Mouse (Mus musculus): Measurements from ENCODE around the gene Rpl15. TPM values are rescaled to one million over a fixed set of nuclear protein-coding genes. Genes with fewer than 3 reads are reported as not detected.

Rpl15 gene
- polyA plus RNA-seq (2012; ENCODE audit: insufficient read depth, insufficient read length, low replicate concordance, missing spikeins) = 591 TPM in 1 of 2 replicates, not detected in the other

GRCm38 (mm10) chr14:18270529-18271441 lies at the start of gene Rpl15, which contains the start of gene Nkiras1:
Gene Rpl15 (minus strand): TSS chr14:18271391.
Gene Nkiras1 (plus strand): TSS chr14:18271136.
- TF ChIP-seq POLR2A (IDR thresholded peaks at IDR 0.05; ENCODE audit: insufficient read depth, low read depth, low read length) (peak; percentile 85), CTCF (IDR thresholded peaks at IDR 0.05; ENCODE audit: insufficient read depth, low read depth, low read length) (no peak)
- Histone ChIP-seq H3K4me1 (ENCODE audit: control insufficient read depth, insufficient read depth, low read length) (no peaks in the 10 kb centered on the region), H3K27ac (ENCODE audit: insufficient read depth, low read depth, low read length) (peak within 1 kb of the TSS; percentile 75), H3K4me3 (ENCODE audit: insufficient read depth, low read depth, low read length) (peak within 1 kb of the TSS; percentile 94)
- under 1% methylated on average over 78 of the region's 78 CpGs for WGBS

GRCm38 (mm10) chr14:18317457-18318411 lies 46.5 kb upstream of the Rpl15 start:
- Histone ChIP-seq H3K4me1 (ENCODE audit: control insufficient read depth, insufficient read depth, low read length) (0 out of 2 replicates have a peak, but pooled peaks cover 2% of the 10 kb centered on the region), H3K4me3 (ENCODE audit: insufficient read depth, low read depth, low read length) (no peak overlapping the region), H3K27ac (ENCODE audit: insufficient read depth, low read depth, low read length) (no peak overlapping the region)
- no peak for TF ChIP-seq POLR2A (IDR thresholded peaks at IDR 0.05; ENCODE audit: insufficient read depth, low read depth, low read length)
- no peak for TF ChIP-seq CTCF (IDR thresholded peaks at IDR 0.05; ENCODE audit: insufficient read depth, low read depth, low read length)
- WGBS = 75% methylated on average over 11 of the region's 11 CpGs

GRCm38 (mm10) chr14:18304165-18304564 lies 33.0 kb upstream of the Rpl15 start:
- Histone ChIP-seq H3K4me1 (ENCODE audit: control insufficient read depth, insufficient read depth, low read length) (peaks cover 6% of the 10 kb centered on the region; the same call in 1 of the 2 replicates), H3K27ac (ENCODE audit: insufficient read depth, low read depth, low read length) (no peak overlapping the region), H3K4me3 (ENCODE audit: insufficient read depth, low read depth, low read length) (no peak overlapping the region)
- 89% methylated on average over 5 of the region's 5 CpGs for WGBS
- no peak for TF ChIP-seq POLR2A (IDR thresholded peaks at IDR 0.05; ENCODE audit: insufficient read depth, low read depth, low read length)
- no peak for TF ChIP-seq CTCF (IDR thresholded peaks at IDR 0.05; ENCODE audit: insufficient read depth, low read depth, low read length)

GRCm38 (mm10) chr14:18303262-18303661 lies 32.1 kb upstream of the Rpl15 start:
- TF ChIP-seq CTCF (IDR thresholded peaks at IDR 0.05; ENCODE audit: insufficient read depth, low read depth, low read length) (no peak), POLR2A (IDR thresholded peaks at IDR 0.05; ENCODE audit: insufficient read depth, low read depth, low read length) (no peak)
- no peak overlapping the region for H3K4me3 ChIP-seq (ENCODE audit: insufficient read depth, low read depth, low read length)
- H3K27ac ChIP-seq (ENCODE audit: insufficient read depth, low read depth, low read length) = no peak overlapping the region
- 40% methylated on average over 4 of the region's 4 CpGs for WGBS
- H3K4me1 ChIP-seq (ENCODE audit: control insufficient read depth, insufficient read depth, low read length) = peaks cover 6% of the 10 kb centered on the region; the same call in 1 of the 2 replicates

- H3K27ac ChIP-seq (ENCODE audit: insufficient read depth, low read depth, low read length) = no peak overlapping the region
- H3K4me1 ChIP-seq (ENCODE audit: control insufficient read depth, insufficient read depth, low read length) = peaks cover 6% of the 10 kb centered on the region; the same call in 1 of the 2 replicates
- H3K4me3 ChIP-seq (ENCODE audit: insufficient read depth, low read depth, low read length) = no peak overlapping the region
- no peak for TF ChIP-seq CTCF (IDR thresholded peaks at IDR 0.05; ENCODE audit: insufficient read depth, low read depth, low read length)
- TF ChIP-seq POLR2A (IDR thresholded peaks at IDR 0.05; ENCODE audit: insufficient read depth, low read depth, low read length) = no peak
- WGBS = 63% methylated on average over 3 of the region's 3 CpGs
These were observed 31.6 kb upstream of the Rpl15 start for GRCm38 (mm10) chr14:18302750-18303149.

GRCm38 (mm10) chr14:18301591-18301990 lies 30.4 kb upstream of the Rpl15 start:
- WGBS = 76% methylated on average over 3 of the region's 3 CpGs
- Histone ChIP-seq H3K4me1 (ENCODE audit: control insufficient read depth, insufficient read depth, low read length) (peaks cover 8% of the 10 kb centered on the region; the same call in 1 of the 2 replicates), H3K27ac (ENCODE audit: insufficient read depth, low read depth, low read length) (no peak overlapping the region), H3K4me3 (ENCODE audit: insufficient read depth, low read depth, low read length) (no peak overlapping the region)
- TF ChIP-seq CTCF (IDR thresholded peaks at IDR 0.05; ENCODE audit: insufficient read depth, low read depth, low read length) (no peak), POLR2A (IDR thresholded peaks at IDR 0.05; ENCODE audit: insufficient read depth, low read depth, low read length) (no peak)

GRCm38 (mm10) chr14:18300676-18301075 lies 29.5 kb upstream of the Rpl15 start:
- no peak overlapping the region for H3K27ac ChIP-seq (ENCODE audit: insufficient read depth, low read depth, low read length)
- TF ChIP-seq CTCF (IDR thresholded peaks at IDR 0.05; ENCODE audit: insufficient read depth, low read depth, low read length) (no peak), POLR2A (IDR thresholded peaks at IDR 0.05; ENCODE audit: insufficient read depth, low read depth, low read length) (no peak)
- H3K4me1 ChIP-seq (ENCODE audit: control insufficient read depth, insufficient read depth, low read length) = peaks cover 8% of the 10 kb centered on the region; the same call in 1 of the 2 replicates
- WGBS = 94% methylated on average over 2 of the region's 2 CpGs
- H3K4me3 ChIP-seq (ENCODE audit: insufficient read depth, low read depth, low read length) = no peak overlapping the region

- no peak overlapping the region for H3K4me3 ChIP-seq (ENCODE audit: insufficient read depth, low read depth, low read length)
- TF ChIP-seq POLR2A (IDR thresholded peaks at IDR 0.05; ENCODE audit: insufficient read depth, low read depth, low read length) = no peak
- no peak for TF ChIP-seq CTCF (IDR thresholded peaks at IDR 0.05; ENCODE audit: insufficient read depth, low read depth, low read length)
- WGBS = 93% methylated on average over 2 of the region's 2 CpGs
- H3K27ac ChIP-seq (ENCODE audit: insufficient read depth, low read depth, low read length) = no peak overlapping the region
- peaks cover 8% of the 10 kb centered on the region; the same call in 1 of the 2 replicates for H3K4me1 ChIP-seq (ENCODE audit: control insufficient read depth, insufficient read depth, low read length)
These were observed 27.7 kb upstream of the Rpl15 start for GRCm38 (mm10) chr14:18298874-18299273.
